Mouse (Mus musculus) layer of hippocampus, adult 2 months (tissue): ENCODE measurements around the gene Mrpl54. TPM values are rescaled to one million over a fixed set of nuclear protein-coding genes. Genes with fewer than 3 reads are reported as not detected.

ENCODE experiments used
- DNase-seq, 2 experiments: peaks; one replicate each; pipeline ENCODE4 v3.0.0; 2022; ENCODE audit warnings: low spot score in 2 of 2
- H3K27ac ChIP-seq: fragments of 200-600 bp; 2 replicates; pipeline ENCODE4 v1.8.1; 2022
- H3K4me3 ChIP-seq: fragments of 200-600 bp; 2 replicates; pipeline ENCODE4 v1.8.1; 2022; ENCODE audit warnings: mild to moderate bottlenecking
- CTCF ChIP-seq: fragments of 200-600 bp; conservative IDR thresholded peaks from 2 replicates; pipeline ENCODE4 v1.8.1; 2022; ENCODE audit warnings: antibody characterized with exemption, mild to moderate bottlenecking, moderate library complexity
- total RNA-seq, 2 experiments: library from RNA; stranded (reverse); gene quantifications; 2 replicates each; pipeline ENCODE4 v1.2.3; 2021

Mrpl54 gene
- total RNA-seq, 2 experiments from 2014 or later, result 37.4 to 42.0 TPM

DNA sequence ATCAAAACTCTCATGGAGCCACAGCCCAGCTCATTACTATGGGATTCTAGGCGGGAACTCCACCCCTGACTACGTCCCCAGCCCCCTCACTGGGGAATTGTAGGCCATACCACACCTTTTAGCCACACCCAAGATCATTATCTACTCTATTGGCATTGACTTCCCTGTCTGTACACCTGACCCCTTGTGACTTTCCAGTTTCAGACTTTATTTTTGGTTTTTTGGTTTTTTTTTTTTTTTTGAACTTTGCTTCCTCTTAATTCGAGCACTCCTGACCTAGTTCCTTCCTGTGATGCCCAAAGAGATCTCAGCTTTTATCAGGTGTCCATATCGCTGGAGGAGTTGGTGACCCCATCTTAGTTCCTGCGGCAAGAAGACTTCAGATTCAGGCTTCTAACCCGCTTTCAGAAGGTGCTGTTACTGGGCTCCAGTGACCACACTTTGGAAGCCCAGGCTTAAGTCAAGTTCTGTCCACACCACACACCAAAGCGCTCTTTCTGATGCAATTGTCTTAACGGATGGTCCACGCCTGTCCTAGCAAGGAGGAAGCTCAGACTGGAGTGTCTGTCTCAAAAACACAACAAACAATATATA lies 24.9 kb upstream of the Mrpl54 start, which contains the start of gene Tjp3:
Gene Tjp3, minus strand, starts transcription at position 71 of the 594 bp plus-strand sequence.
- no peak within 1 kb of the TSS for H3K27ac ChIP-seq
- no peak for DNase-seq
- no peak for TF ChIP-seq CTCF
- no peak within 1 kb of the TSS for H3K4me3 ChIP-seq

DNA sequence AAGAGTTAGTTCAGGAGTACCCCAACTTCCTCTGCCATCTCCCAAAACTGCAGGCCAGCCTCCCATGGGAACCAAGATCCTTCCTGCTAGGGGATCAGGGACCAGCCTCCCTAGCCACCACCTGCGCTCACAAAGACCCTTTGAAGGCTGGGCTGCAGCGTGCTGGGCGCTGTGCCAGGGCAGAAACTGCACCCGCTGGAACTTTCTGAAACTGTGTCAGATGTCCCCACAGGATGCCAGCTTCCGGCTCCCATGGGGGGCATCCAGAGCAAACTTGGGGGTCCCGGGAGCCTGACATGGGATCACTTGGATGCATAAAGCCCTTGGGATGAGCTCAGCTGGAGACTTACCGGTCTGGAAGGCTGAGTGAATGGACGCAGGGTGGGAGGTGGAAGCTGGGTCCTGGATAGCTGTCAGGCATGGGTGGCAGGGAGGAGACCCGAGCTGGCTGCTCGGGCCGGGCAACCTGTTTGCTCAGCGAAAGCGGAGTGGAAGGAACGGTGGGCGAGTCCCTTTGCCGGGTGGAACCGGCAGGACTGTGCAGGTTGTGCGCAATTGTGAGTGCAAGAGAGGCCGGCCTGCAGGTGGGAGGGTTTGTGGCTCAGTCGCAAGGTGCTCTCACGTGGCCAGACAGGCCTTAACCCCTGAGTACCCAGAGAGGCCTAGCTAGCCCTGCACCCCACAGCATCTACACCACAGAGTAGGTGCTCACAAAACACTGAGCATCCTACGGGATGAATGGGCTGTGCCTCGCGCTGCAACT lies 24.1 kb upstream of the Mrpl54 start:
- H3K4me3 ChIP-seq, result no peak overlapping the region
- DNase-seq, result no peak
- H3K27ac ChIP-seq, result no peak overlapping the region
- no peak for TF ChIP-seq CTCF

DNA sequence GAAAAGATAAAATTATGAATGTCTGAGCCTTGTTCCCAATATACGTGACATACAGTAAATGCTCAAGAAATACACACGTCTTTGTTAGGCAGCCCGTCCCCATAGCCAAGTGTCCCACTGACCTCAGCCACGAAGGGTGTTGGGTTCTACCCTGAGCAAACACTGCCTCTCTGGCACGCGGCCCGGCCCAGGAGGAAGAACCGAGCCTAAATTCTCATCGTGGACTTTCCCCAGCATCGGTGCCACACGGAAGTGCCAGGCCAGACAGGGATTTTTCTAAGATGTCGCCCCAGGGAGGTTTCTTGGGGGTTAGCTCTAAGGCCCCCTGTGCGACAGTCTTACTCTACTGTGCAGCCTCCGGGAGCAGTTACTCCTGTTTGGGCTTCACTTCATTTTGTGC lies 23.1 kb upstream of the Mrpl54 start:
- no peak for TF ChIP-seq CTCF
- Histone ChIP-seq H3K4me3 (no peak overlapping the region), H3K27ac (no peak overlapping the region)
- no peak for DNase-seq

DNA sequence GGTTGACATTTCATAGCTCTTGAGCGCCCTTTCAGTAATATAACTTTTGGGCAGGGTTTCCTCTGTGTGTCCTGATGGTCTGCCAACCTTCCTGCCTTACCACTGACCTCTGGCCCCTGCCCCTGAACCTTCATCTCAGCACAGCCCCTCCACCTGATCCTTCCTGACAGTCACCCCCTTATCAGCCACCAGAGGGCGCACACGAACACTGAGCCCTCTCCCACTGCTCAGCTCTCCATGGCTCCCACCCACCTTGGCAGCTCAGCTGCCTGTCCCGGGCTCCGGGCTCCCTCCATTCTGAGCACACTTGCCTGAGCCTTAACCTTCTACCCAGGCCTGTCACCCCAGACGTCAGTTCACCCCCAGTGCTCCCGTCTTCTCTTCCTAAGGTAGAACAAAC lies 22.5 kb upstream of the Mrpl54 start:
- Histone ChIP-seq H3K27ac (no peak overlapping the region), H3K4me3 (no peak overlapping the region)
- peak; percentile 70 to 71 for DNase-seq
- TF ChIP-seq CTCF, result peak; percentile 93

DNA sequence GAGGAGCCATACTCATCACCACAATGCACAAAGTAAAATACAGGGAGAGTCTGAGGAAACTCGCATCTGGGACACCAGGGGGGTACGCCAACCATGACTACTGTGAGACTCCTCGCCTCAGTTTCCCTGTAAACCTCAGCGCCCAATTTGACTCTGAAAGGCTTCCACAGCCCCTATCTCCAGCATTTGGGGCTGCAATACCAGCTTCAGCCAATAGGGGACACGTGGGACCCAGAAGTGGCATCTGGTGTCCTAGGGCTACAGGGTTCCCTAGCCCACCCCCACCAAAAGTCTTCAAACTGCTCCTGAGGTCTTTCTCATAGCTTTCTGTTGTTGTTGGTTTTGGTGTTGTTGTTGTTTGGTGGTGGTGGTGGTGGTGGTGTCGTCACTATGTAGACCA lies 21.9 kb upstream of the Mrpl54 start:
- TF ChIP-seq CTCF, result peak; percentile 77
- DNase-seq, result peak in 1 of 2 experiments; percentile 60
- H3K4me3 ChIP-seq, result no peak overlapping the region
- no peak overlapping the region for H3K27ac ChIP-seq

DNA sequence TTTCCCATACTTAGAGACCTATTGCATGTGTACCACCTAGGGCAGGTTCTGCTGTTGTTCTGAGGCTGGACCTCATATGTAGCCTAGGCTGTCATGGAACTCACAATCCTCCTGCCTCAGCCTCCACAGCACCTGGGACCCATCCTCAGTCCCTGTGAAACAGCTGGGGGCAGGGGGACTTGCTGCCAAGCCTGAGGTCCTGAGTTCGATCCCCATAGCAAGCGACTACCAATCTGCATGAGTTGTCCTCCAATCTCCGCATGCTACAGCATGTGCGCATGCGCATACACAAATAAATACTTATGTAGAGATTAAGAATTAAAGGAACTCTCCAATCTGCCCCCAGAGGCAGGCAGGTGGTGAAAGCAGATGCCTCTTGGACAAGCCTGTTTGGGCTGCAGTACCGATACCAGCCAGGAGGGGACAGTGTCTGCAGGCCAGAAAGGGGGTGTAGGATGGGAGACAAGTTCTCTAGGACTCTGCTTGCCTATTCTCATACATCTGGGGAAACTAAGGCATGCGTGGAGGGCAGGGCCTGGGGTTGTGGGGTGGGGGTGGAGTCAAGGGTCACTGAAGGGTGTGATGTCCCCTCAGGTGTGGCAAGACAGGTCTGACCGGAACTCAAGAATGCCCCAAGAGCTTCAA lies 20.9 kb upstream of the Mrpl54 start:
- Histone ChIP-seq H3K4me3 (no peak overlapping the region), H3K27ac (no peak overlapping the region)
- peak in 1 of 2 experiments; percentile 75 for DNase-seq
- peak; percentile 88 for TF ChIP-seq CTCF

DNA sequence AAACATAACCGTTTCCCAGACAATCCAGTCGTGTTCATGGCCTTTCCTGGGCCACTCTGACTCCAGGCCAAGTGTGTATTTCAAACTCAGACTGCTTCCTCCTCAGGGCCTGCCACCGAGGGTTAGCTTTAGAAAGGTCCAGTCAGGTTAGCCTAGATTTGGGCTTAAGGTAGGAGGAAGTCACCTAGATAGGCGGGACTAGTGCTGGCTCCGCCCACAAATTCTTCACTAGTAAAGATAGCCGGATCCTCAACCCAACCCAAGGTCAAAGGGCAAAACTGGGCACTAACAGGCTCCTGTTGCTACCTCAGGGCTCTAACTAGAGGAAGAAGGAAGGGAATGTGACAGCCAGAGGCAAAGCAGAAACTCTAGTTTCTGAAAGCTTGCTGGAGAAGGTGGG lies 19.9 kb upstream of the Mrpl54 start:
- no peak overlapping the region for H3K27ac ChIP-seq
- no peak for TF ChIP-seq CTCF
- DNase-seq, result no peak
- no peak overlapping the region for H3K4me3 ChIP-seq

DNA sequence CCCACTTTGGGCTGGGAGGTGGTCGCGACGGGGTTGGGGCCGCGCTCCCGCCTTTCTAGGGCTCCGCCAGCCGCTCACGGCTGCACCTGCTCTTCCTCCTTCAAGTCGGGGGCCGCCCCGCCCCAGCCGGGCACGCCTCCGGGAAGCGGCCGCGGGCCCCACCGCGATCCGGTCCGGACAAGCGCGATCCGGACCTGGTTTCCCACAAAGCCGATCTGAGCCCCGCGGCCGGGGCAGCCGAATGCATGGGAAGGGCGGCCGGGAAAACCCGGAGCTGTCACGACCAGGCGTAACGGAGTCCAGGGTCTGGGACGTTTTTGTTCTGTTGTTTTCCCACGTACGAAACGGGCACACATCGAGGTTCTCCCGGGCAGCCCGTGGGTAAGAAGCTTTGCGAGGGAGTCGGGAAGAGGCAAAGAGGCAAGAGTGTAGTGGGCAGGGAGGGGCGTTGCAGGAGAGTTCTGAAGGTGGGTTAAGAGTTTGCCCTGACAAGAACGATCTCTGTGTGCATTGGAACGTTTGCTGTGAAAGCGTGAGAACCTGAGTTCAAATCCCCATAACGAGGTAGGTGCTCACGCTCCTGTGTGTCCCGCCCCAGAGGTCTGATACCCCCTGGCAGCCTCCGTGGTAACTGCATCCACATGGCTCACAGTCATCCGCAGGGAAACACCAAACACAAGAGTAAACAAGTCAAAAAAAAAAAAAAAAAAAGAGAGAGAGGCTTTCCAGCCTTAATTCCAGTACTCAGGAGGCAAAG lies 19.1 kb upstream of the Mrpl54 start:
- Histone ChIP-seq H3K27ac (no peak overlapping the region), H3K4me3 (peak overlapping the region; percentile 54)
- peak; percentile 73 to 88 for DNase-seq
- TF ChIP-seq CTCF, result peak; percentile 33; the same call in 1 of the 2 replicates

DNA sequence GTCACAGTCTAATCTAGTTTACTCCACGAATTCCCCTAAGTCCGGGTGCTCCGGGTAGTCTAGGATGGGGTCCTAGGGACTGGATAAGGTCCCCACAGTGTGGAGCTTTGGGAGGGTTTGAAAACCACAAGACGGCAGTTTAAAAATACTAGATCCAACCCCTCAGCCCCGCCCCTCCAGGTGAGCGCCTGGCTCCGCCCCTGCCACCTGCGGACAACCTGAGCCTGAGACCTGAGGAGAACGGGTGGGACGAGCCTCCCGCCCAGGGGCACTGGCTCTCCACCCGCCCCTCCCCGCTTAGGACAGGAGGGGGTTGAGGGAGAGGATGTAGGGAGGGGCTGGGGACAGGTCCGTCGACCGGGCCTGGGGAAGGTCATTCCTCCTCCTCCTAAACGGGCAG lies 18.0 kb upstream of the Mrpl54 start:
- no peak for TF ChIP-seq CTCF
- no peak for DNase-seq
- no peak overlapping the region for H3K4me3 ChIP-seq
- H3K27ac ChIP-seq, result no peak overlapping the region

DNA sequence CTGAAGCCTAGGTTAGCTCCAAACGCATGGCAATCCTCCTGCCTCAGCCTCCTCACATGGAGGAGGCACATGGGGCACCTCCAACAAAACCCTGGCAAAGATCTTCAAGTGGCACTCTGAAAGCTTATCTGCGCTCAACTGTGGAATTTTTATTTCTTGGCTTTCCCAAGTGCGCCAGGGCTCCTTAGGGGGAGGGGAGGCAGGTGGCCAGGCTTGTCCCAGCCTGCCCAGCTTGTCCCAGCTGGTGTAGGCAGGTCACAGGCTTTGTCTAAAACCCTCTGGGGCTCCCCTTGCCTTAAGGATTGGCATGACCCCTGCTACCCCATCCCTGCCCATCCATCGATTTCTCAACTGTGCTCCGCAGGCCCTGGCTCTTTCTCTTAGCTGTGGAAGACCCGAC lies 17.5 kb upstream of the Mrpl54 start:
- no peak for DNase-seq
- no peak overlapping the region for H3K4me3 ChIP-seq
- H3K27ac ChIP-seq, result no peak overlapping the region
- no peak for TF ChIP-seq CTCF

DNA sequence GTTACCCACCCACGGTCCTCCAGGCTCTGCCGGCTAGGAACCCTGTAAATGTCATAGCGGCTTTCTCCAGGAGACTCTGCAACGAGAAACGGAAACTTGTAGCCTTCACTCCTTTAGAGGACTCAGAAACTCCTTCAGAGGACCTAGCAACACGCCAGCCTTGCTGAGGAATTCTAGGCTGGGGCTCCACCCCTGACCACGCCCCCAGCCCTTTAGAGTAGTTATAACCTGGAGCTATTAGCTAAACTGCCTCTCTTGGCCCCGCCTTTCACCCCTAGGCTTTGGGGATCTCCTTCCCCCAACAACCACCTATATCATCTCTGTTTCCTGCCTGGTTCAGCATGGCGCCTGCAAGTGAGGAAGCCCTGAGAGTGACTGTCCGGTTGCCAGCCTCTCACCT lies 12.8 kb upstream of the Mrpl54 start:
- DNase-seq, result no peak
- Histone ChIP-seq H3K4me3 (no peak overlapping the region), H3K27ac (no peak overlapping the region)
- no peak for TF ChIP-seq CTCF

DNA sequence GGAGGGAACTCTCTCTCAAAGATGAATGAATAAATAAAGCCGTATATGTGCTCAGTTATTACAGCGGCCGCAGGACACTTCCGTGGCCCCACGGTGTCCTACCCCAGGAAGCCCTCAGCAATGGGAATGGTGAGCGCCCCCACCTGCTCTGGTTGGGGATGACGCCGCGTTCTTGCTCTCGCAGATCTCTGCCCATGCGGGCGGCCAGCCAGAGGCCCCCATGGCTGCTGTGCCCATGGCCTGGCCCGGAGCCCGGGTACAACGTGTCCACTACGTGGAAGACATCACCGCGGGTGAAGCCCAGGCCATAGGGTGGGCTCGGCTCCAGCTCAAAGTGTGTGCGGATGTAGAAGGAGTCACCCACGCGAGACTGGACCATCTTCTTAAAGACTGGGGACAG lies 10.9 kb upstream of the Mrpl54 start:
- TF ChIP-seq CTCF, result peak; percentile 21; the same call in 1 of the 2 replicates
- DNase-seq, result no peak
- Histone ChIP-seq H3K4me3 (no peak overlapping the region), H3K27ac (no peak overlapping the region)

DNA sequence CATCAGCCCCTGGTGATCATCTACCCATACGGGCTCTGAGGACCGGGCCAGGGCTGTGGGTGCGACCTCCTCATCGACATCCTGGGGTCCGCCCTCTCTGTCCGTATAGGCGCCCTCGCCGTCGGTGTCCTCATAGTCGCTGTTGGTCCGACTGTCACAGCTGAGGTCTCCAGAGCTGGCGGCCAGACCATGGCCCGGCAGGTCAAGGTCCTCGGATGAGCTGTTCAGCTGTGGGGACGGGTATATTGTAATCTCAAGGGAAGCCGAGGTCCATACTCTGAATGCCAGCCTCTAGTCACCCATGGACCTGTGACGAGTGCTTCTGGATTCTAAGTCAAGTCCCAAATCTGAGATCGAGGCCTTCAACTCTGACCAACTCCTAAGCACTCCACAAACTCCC lies 7.1 kb upstream of the Mrpl54 start:
- no peak overlapping the region for H3K4me3 ChIP-seq
- H3K27ac ChIP-seq, result no peak overlapping the region
- TF ChIP-seq CTCF, result no peak
- DNase-seq, result no peak
